Mouse (Mus musculus): Measurements from ENCODE around the gene Fbxo48. TPM values are rescaled to one million over a fixed set of nuclear protein-coding genes. Genes with fewer than 3 reads are reported as not detected.

Fbxo48 gene
- polyA plus RNA-seq, 1 experiment from 2014 or later, result 1.6 TPM

- no peaks in the 10 kb centered on the region for H3K9me3 ChIP-seq (replicated peaks)
- no peak for ATAC-seq
- H3K27me3 ChIP-seq, result no peaks in the 10 kb centered on the region
- H3K4me1 ChIP-seq, result no peaks in the 10 kb centered on the region
- H3K36me3 ChIP-seq (ENCODE audit: poor library complexity, severe bottlenecking), result no peaks in the 10 kb centered on the region
- H3K4me3 ChIP-seq, result no peak overlapping the region
- no peak overlapping the region for H3K9ac ChIP-seq
- no peak overlapping the region for H3K27ac ChIP-seq
- no peak overlapping the region for H3K4me2 ChIP-seq
- WGBS, result 90% methylated on average over 4 of the region's 4 CpGs
Observed at GRCm38 (mm10) chr11:16976937-16977336, 25.8 kb downstream of the Fbxo48 start.

GRCm38 (mm10) chr11:16977611-16978010, 26.4 kb downstream of the Fbxo48 start:
- no peak for ATAC-seq
- Histone ChIP-seq H3K9ac (no peak overlapping the region), H3K27me3 (no peaks in the 10 kb centered on the region), H3K4me1 (no peaks in the 10 kb centered on the region), H3K27ac (no peak overlapping the region), H3K4me3 (no peak overlapping the region), H3K36me3 (ENCODE audit: poor library complexity, severe bottlenecking) (no peaks in the 10 kb centered on the region), H3K4me2 (no peak overlapping the region), H3K9me3 (replicated peaks) (no peaks in the 10 kb centered on the region)
- WGBS, result 66% methylated on average over 2 of the region's 2 CpGs

GRCm38 (mm10) chr11:16978161-16978707, 27.1 kb downstream of the Fbxo48 start:
- Histone ChIP-seq H3K4me1 (no peaks in the 10 kb centered on the region), H3K9me3 (replicated peaks) (no peaks in the 10 kb centered on the region), H3K4me3 (no peak overlapping the region), H3K4me2 (no peak overlapping the region), H3K9ac (no peak overlapping the region), H3K27ac (no peak overlapping the region), H3K27me3 (no peaks in the 10 kb centered on the region), H3K36me3 (ENCODE audit: poor library complexity, severe bottlenecking) (no peaks in the 10 kb centered on the region)
- no peak for ATAC-seq
- 88% methylated on average over 5 of the region's 5 CpGs for WGBS

- WGBS, result 89% methylated on average over 7 of the region's 7 CpGs
Observed at GRCm38 (mm10) chr11:16986550-16987187, 35.5 kb downstream of the Fbxo48 start.

GRCm38 (mm10) chr11:16987745-16988328, 36.7 kb downstream of the Fbxo48 start:
- H3K4me1 ChIP-seq, result no peaks in the 10 kb centered on the region
- no peak for ATAC-seq
- no peaks in the 10 kb centered on the region for H3K9me3 ChIP-seq (replicated peaks)
- H3K4me2 ChIP-seq, result no peak overlapping the region
- H3K27me3 ChIP-seq, result no peaks in the 10 kb centered on the region
- H3K9ac ChIP-seq, result no peak overlapping the region
- H3K27ac ChIP-seq, result no peak overlapping the region
- no peaks in the 10 kb centered on the region for H3K36me3 ChIP-seq (ENCODE audit: poor library complexity, severe bottlenecking)
- H3K4me3 ChIP-seq, result no peak overlapping the region
- whole genome bisulfite sequencing, result 85% methylated on average over 6 of the region's 6 CpGs

More at GRCm38 (mm10) chr11:16986550-16987187, 35.5 kb downstream of the Fbxo48 start:
- ATAC-seq, result no peak
- Histone ChIP-seq H3K4me2 (no peak overlapping the region), H3K27me3 (no peaks in the 10 kb centered on the region), H3K9me3 (replicated peaks) (no peaks in the 10 kb centered on the region), H3K27ac (no peak overlapping the region), H3K9ac (no peak overlapping the region), H3K4me3 (no peak overlapping the region), H3K4me1 (no peaks in the 10 kb centered on the region), H3K36me3 (ENCODE audit: poor library complexity, severe bottlenecking) (no peaks in the 10 kb centered on the region)

- ATAC-seq, result no peak
Observed at GRCm38 (mm10) chr11:16989885-16990284, 38.7 kb downstream of the Fbxo48 start.

GRCm38 (mm10) chr11:16992880-16993279, 41.7 kb downstream of the Fbxo48 start:
- WGBS, result 81% methylated on average over 6 of the region's 6 CpGs
- no peaks in the 10 kb centered on the region for H3K9me3 ChIP-seq (replicated peaks)
- no peak for ATAC-seq
- H3K4me1 ChIP-seq, result no peaks in the 10 kb centered on the region
- H3K9ac ChIP-seq, result no peak overlapping the region
- no peaks in the 10 kb centered on the region for H3K27me3 ChIP-seq
- H3K27ac ChIP-seq, result no peak overlapping the region
- H3K36me3 ChIP-seq (ENCODE audit: poor library complexity, severe bottlenecking), result no peaks in the 10 kb centered on the region
- H3K4me2 ChIP-seq, result no peak overlapping the region
- H3K4me3 ChIP-seq, result no peak overlapping the region

More at GRCm38 (mm10) chr11:16989885-16990284, 38.7 kb downstream of the Fbxo48 start:
- H3K36me3 ChIP-seq (ENCODE audit: poor library complexity, severe bottlenecking), result no peaks in the 10 kb centered on the region
- H3K27me3 ChIP-seq, result no peaks in the 10 kb centered on the region
- no peak overlapping the region for H3K4me3 ChIP-seq
- H3K9ac ChIP-seq, result no peak overlapping the region
- H3K4me1 ChIP-seq, result no peaks in the 10 kb centered on the region
- H3K27ac ChIP-seq, result no peak overlapping the region
- no peaks in the 10 kb centered on the region for H3K9me3 ChIP-seq (replicated peaks)
- H3K4me2 ChIP-seq, result no peak overlapping the region
- WGBS, result 89% methylated on average over 5 of the region's 5 CpGs

GRCm38 (mm10) chr11:16996818-16997217, 45.6 kb downstream of the Fbxo48 start:
- Histone ChIP-seq H3K4me3 (no peak overlapping the region), H3K9ac (no peak overlapping the region), H3K4me1 (no peaks in the 10 kb centered on the region), H3K27ac (no peak overlapping the region), H3K4me2 (no peak overlapping the region), H3K27me3 (no peaks in the 10 kb centered on the region), H3K9me3 (replicated peaks) (no peaks in the 10 kb centered on the region), H3K36me3 (ENCODE audit: poor library complexity, severe bottlenecking) (no peaks in the 10 kb centered on the region)
- no peak for ATAC-seq

- Histone ChIP-seq H3K4me2 (no peak overlapping the region), H3K27me3 (no peaks in the 10 kb centered on the region), H3K27ac (no peak overlapping the region), H3K9me3 (replicated peaks) (no peaks in the 10 kb centered on the region), H3K4me1 (no peaks in the 10 kb centered on the region), H3K36me3 (ENCODE audit: poor library complexity, severe bottlenecking) (no peaks in the 10 kb centered on the region), H3K4me3 (no peak overlapping the region), H3K9ac (no peak overlapping the region)
- ATAC-seq, result no peak
Observed at GRCm38 (mm10) chr11:16997465-16997864, 46.3 kb downstream of the Fbxo48 start.

GRCm38 (mm10) chr11:16999387-16999786, 48.2 kb downstream of the Fbxo48 start:
- no peak overlapping the region for H3K4me3 ChIP-seq
- 91% methylated on average over 4 of the region's 4 CpGs for WGBS
- no peak for ATAC-seq
- H3K4me1 ChIP-seq, result no peaks in the 10 kb centered on the region
- H3K9ac ChIP-seq, result no peak overlapping the region
- H3K4me2 ChIP-seq, result no peak overlapping the region
- H3K27ac ChIP-seq, result no peak overlapping the region
- H3K36me3 ChIP-seq (ENCODE audit: poor library complexity, severe bottlenecking), result no peaks in the 10 kb centered on the region
- H3K9me3 ChIP-seq (replicated peaks), result no peaks in the 10 kb centered on the region
- H3K27me3 ChIP-seq, result no peaks in the 10 kb centered on the region

GRCm38 (mm10) chr11:16999933-17000332, 48.8 kb downstream of the Fbxo48 start:
- Histone ChIP-seq H3K4me2 (no peak overlapping the region), H3K27ac (no peak overlapping the region), H3K27me3 (no peaks in the 10 kb centered on the region), H3K9ac (no peak overlapping the region), H3K36me3 (ENCODE audit: poor library complexity, severe bottlenecking) (no peaks in the 10 kb centered on the region), H3K9me3 (replicated peaks) (no peaks in the 10 kb centered on the region), H3K4me3 (no peak overlapping the region), H3K4me1 (no peaks in the 10 kb centered on the region)
- no peak for ATAC-seq

GRCm38 (mm10) chr11:17000353-17001334, 49.5 kb downstream of the Fbxo48 start:
- no peaks in the 10 kb centered on the region for H3K27me3 ChIP-seq
- ATAC-seq, result no peak
- WGBS, result 80% methylated on average over 9 of the region's 9 CpGs
- H3K4me3 ChIP-seq, result no peak overlapping the region
- H3K4me2 ChIP-seq, result no peak overlapping the region
- H3K36me3 ChIP-seq (ENCODE audit: poor library complexity, severe bottlenecking), result no peaks in the 10 kb centered on the region
- H3K4me1 ChIP-seq, result no peaks in the 10 kb centered on the region
- no peaks in the 10 kb centered on the region for H3K9me3 ChIP-seq (replicated peaks)
- no peak overlapping the region for H3K27ac ChIP-seq
- H3K9ac ChIP-seq, result no peak overlapping the region

All from forebrain, embryonic 13.5 days (tissue).